Mouse (Mus musculus) lung, postnatal 10 days (tissue): Measurements from ENCODE around the gene Acvr2b.
"Not testable (repeated sequence)": the region's sequence is repeated elsewhere in the genome, so short reads cannot be mapped to it uniquely, and the experiment has no call there.

Experiments
- DNase-seq: peaks from one replicate; pipeline ENCODE4 v3.0.0; 2021

The Acvr2b gene

GRCm38 (mm10) chr9:119401801-119402214 lies at the start of gene Acvr2b:
Gene Acvr2b, plus strand, starts transcription at chr9:119402118.
- DNase-seq, result peak; percentile 98

GRCm38 (mm10) chr9:119353926-119354325 lies 48.0 kb upstream of the Acvr2b start:
- no peak for DNase-seq

GRCm38 (mm10) chr9:119355943-119356342 lies 46.0 kb upstream of the Acvr2b start:
- no peak for DNase-seq

- peak; percentile 96 for DNase-seq
These were observed 44.4 kb upstream of the Acvr2b start, which contains the start of gene Xylb for GRCm38 (mm10) chr9:119357331-119358057. Gene Xylb, plus strand, starts transcription at chr9:119357381.

- DNase-seq, result no peak
These were observed 43.9 kb upstream of the Acvr2b start for GRCm38 (mm10) chr9:119358058-119358429.

- DNase-seq, result no peak
These were observed 40.5 kb upstream of the Acvr2b start for GRCm38 (mm10) chr9:119361416-119361815.

- DNase-seq, result no peak
These were observed 38.7 kb upstream of the Acvr2b start for GRCm38 (mm10) chr9:119363229-119363628.

- peak; percentile 36 for DNase-seq
These were observed 36.6 kb upstream of the Acvr2b start, which contains the start of gene Slc22a14 for GRCm38 (mm10) chr9:119365284-119365683. Gene Slc22a14, minus strand, starts transcription at chr9:119365553.

- no peak for DNase-seq
These were observed 33.6 kb upstream of the Acvr2b start for GRCm38 (mm10) chr9:119368367-119368766.

GRCm38 (mm10) chr9:119370770-119371169 lies 31.1 kb upstream of the Acvr2b start:
- DNase-seq, result not testable (repeated sequence)

- no peak for DNase-seq
These were observed 30.7 kb upstream of the Acvr2b start for GRCm38 (mm10) chr9:119371251-119371650.

- DNase-seq, result no peak
These were observed 26.9 kb upstream of the Acvr2b start for GRCm38 (mm10) chr9:119375008-119375407.

- no peak for DNase-seq
These were observed 26.4 kb upstream of the Acvr2b start for GRCm38 (mm10) chr9:119375556-119375955.

- no peak for DNase-seq
These were observed 23.7 kb upstream of the Acvr2b start for GRCm38 (mm10) chr9:119378231-119378630.

- DNase-seq, result no peak
These were observed 19.3 kb upstream of the Acvr2b start for GRCm38 (mm10) chr9:119382603-119383002.

- peak; percentile 24 for DNase-seq
These were observed 13.0 kb upstream of the Acvr2b start for GRCm38 (mm10) chr9:119388956-119389355.

GRCm38 (mm10) chr9:119390214-119390613 lies 11.7 kb upstream of the Acvr2b start:
- DNase-seq, result no peak

- DNase-seq, result no peak
These were observed 7.1 kb upstream of the Acvr2b start for GRCm38 (mm10) chr9:119394808-119395207.

- DNase-seq, result peak; percentile 19
These were observed 567 bp upstream of the Acvr2b start for GRCm38 (mm10) chr9:119401351-119401750.

GRCm38 (mm10) chr9:119402253-119403235 lies 626 bp downstream of the Acvr2b start:
- peak; percentile 46 for DNase-seq

GRCm38 (mm10) chr9:119403236-119403641 lies 1.3 kb downstream of the Acvr2b start:
- DNase-seq, result peak; percentile 65

- no peak for DNase-seq
These were observed 2.2 kb downstream of the Acvr2b start for GRCm38 (mm10) chr9:119404090-119404489.

- DNase-seq, result no peak
These were observed 6.0 kb downstream of the Acvr2b start for GRCm38 (mm10) chr9:119407884-119408283.
